Comparison of ENCODE assay signal across 25 mouse cellular contexts in the genomic region with DNA sequence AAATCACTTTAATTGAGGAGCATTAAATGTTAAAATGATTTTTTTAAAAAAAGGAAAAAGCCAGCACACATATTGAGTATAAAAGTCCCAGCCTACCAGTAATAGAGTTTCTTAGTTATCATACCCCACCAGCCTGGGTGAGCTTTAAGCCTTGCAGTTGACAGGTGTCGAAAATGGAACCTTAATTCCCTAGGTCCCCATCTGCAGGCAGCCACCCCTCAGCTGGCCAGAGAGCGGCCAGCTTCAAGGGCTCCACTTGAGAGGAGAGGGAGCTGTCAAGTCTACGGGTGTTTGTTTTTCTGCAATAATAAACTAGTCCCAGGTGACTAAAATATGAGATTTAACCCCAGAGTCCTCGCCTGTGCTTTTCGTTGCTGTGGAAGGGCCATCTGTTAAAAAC. TPM values are rescaled to one million over a fixed set of nuclear protein-coding genes. Genes with fewer than 3 reads are reported as not detected.
DNase-seq lines count a peak whose midpoint lies in the region; ATAC-seq and TF ChIP-seq lines count a peak whose summit lies in the region.
"Had no signal": no experiment of that assay in that cellular context is flagged by ENCODE, and none has a peak within 500 bp of the region (broad histone marks: within the 10 kb centered on the region; RNA-seq: fewer than 3 reads in every experiment).

No protein-coding gene starts in this region.

- H3K27ac ChIP-seq in forebrain, embryonic 13.5 days = no peak overlapping the region
- H3K27ac ChIP-seq in forebrain, embryonic 16.5 days (ENCODE audit: low read length) = no peak overlapping the region
- no peak overlapping the region for H3K27ac ChIP-seq in testis, adult 2 months (ENCODE audit: control insufficient read depth, insufficient read depth, low read depth, low read length)
- H3K27ac ChIP-seq in thymus, adult 2 months (ENCODE audit: control insufficient read depth, insufficient read depth, low read length) = no peak overlapping the region
- H3K27ac ChIP-seq: embryonic facial prominence, embryonic 13.5 days; gastrocnemius, adult 2 months; kidney, postnatal 0 days; macrophage had no signal

- TF ChIP-seq POLR2A in testis, adult 2 months (IDR thresholded peaks at IDR 0.05; ENCODE audit: control insufficient read depth, low read depth, low read length) = no peak
- no peak for TF ChIP-seq POLR2A in thymus, adult 2 months (IDR thresholded peaks at IDR 0.05; ENCODE audit: control insufficient read depth, extremely low read depth, insufficient read depth, low read length, poor library complexity)

- H3K4me3 ChIP-seq in forebrain, embryonic 13.5 days = no peak overlapping the region
- no peak overlapping the region for H3K4me3 ChIP-seq in forebrain, embryonic 16.5 days (replicated peaks; ENCODE audit: low read length)
- peak overlapping the region; percentile 42; the same call in 1 of the 2 replicates for H3K4me3 ChIP-seq in testis, adult 2 months (ENCODE audit: control insufficient read depth, low read depth, low read length)
- H3K4me3 ChIP-seq in thymus, adult 2 months (ENCODE audit: control insufficient read depth, insufficient read depth, low read length) = no peak overlapping the region
- H3K4me3 ChIP-seq: embryonic facial prominence, embryonic 13.5 days; gastrocnemius, adult 2 months had no signal

- H3K36me3 ChIP-seq in forebrain, embryonic 13.5 days (ENCODE audit: poor library complexity, severe bottlenecking) = no peaks in the 10 kb centered on the region
- H3K36me3 ChIP-seq in forebrain, embryonic 16.5 days (ENCODE audit: control insufficient read depth, insufficient read depth) = no peaks in the 10 kb centered on the region
- H3K36me3 ChIP-seq in testis, adult 2 months (ENCODE audit: control insufficient read depth, insufficient read depth, low read length) = no peaks in the 10 kb centered on the region
- H3K36me3 ChIP-seq in thymus, adult 2 months (ENCODE audit: control insufficient read depth, insufficient read depth, low read length) = no peaks in the 10 kb centered on the region
- H3K36me3 ChIP-seq: embryonic facial prominence, embryonic 13.5 days had no signal

- no peak for DNase-seq in testis, postnatal 10 days (ENCODE audit: low spot score)
- peak; percentile 45 for DNase-seq in lung, postnatal 36 days
- no peak for DNase-seq in thymus, adult 2 months
- no peak for DNase-seq in heart, adult 9 months (ENCODE audit: low spot score in 2 of 2)
- no peak for DNase-seq in spleen, postnatal 14 days (ENCODE audit: low spot score in 2 of 2)
- DNase-seq: adrenal gland, postnatal 10 days; cerebellum, postnatal 10 days; gastrocnemius, adult 2 months; heart, adult 11 months; heart, postnatal 4 days; layer of hippocampus, postnatal 36 days; thymus, postnatal 25 days had no signal

- no peak overlapping the region for H3K4me2 ChIP-seq in forebrain, embryonic 13.5 days
- no peak overlapping the region for H3K4me2 ChIP-seq in forebrain, embryonic 16.5 days (ENCODE audit: low read length)
- H3K4me2 ChIP-seq: embryonic facial prominence, embryonic 13.5 days; liver, embryonic 11.5 days; midbrain, embryonic 11.5 days had no signal

- H3K27me3 ChIP-seq in forebrain, embryonic 13.5 days = no peaks in the 10 kb centered on the region
- no peaks in the 10 kb centered on the region for H3K27me3 ChIP-seq in forebrain, embryonic 16.5 days (replicated peaks; ENCODE audit: control insufficient read depth, insufficient read depth, low read length)
- no peaks in the 10 kb centered on the region for H3K27me3 ChIP-seq in testis, adult 2 months (ENCODE audit: control insufficient read depth, insufficient read depth, low read length)
- no peaks in the 10 kb centered on the region for H3K27me3 ChIP-seq in thymus, adult 2 months (ENCODE audit: control insufficient read depth, insufficient read depth, low read length)
- H3K27me3 ChIP-seq: embryonic facial prominence, embryonic 13.5 days had no signal

- H3K9ac ChIP-seq in forebrain, embryonic 13.5 days = no peak overlapping the region
- H3K9ac ChIP-seq in forebrain, embryonic 16.5 days (replicated peaks; ENCODE audit: low read depth, low read length) = no peak overlapping the region
- H3K9ac ChIP-seq: embryonic facial prominence, embryonic 13.5 days had no signal

- H3K9me3 ChIP-seq in forebrain, embryonic 13.5 days (replicated peaks) = no peaks in the 10 kb centered on the region
- H3K9me3 ChIP-seq in forebrain, embryonic 16.5 days (ENCODE audit: control insufficient read depth, low read length) = no peaks in the 10 kb centered on the region
- H3K9me3 ChIP-seq: embryonic facial prominence, embryonic 13.5 days had no signal

- no peak for TF ChIP-seq CTCF in testis, adult 2 months (IDR thresholded peaks at IDR 0.05; ENCODE audit: control insufficient read depth, insufficient read depth, insufficient replicate concordance, low read depth, low read length)
- no peak for TF ChIP-seq CTCF in thymus, adult 2 months (IDR thresholded peaks at IDR 0.05; ENCODE audit: borderline replicate concordance, control insufficient read depth, extremely low read depth, insufficient read depth, low read length, poor library complexity)

- H3K4me1 ChIP-seq in forebrain, embryonic 13.5 days = peaks cover 23% of the 10 kb centered on the region
- H3K4me1 ChIP-seq in forebrain, embryonic 16.5 days (replicated peaks; ENCODE audit: control insufficient read depth, insufficient read depth, low read length) = peaks cover 15% of the 10 kb centered on the region
- no peaks in the 10 kb centered on the region for H3K4me1 ChIP-seq in testis, adult 2 months (ENCODE audit: control insufficient read depth, insufficient read depth, low read length)
- no peaks in the 10 kb centered on the region for H3K4me1 ChIP-seq in thymus, adult 2 months (replicated peaks; ENCODE audit: control insufficient read depth, insufficient read depth, low read length)

- 0 out of 2 replicates have a peak, but pooled peaks have one; percentile 27 for ATAC-seq in forebrain, embryonic 13.5 days
- ATAC-seq in forebrain, embryonic 16.5 days = no peak
- ATAC-seq: activated CD4-positive, CD25-positive, alpha-beta regulatory T cell, adult 4 months; CD4-positive, CD25-positive, alpha-beta regulatory T cell, adult 4 months; hindbrain, embryonic 16.5 days; intestine, postnatal 0 days had no signal

- WGBS in forebrain, embryonic 13.5 days = 53% methylated on average over 5 of the region's 5 CpGs
- 39% methylated on average over 5 of the region's 5 CpGs for WGBS in forebrain, embryonic 16.5 days
- 93% methylated on average over 5 of the region's 5 CpGs for WGBS in thymus, adult 2 months

RNA-seq across cellular contexts. Expression of a gene that starts 58.0 kb away (rescaled TPM):
- polyA plus RNA-seq in forebrain, embryonic 13.5 days (2015; fragmentation: Nextera tagmentation; extraction: Ambion mirVana) = 0.04 and 0.06 TPM in 2 replicates
- not detected in 2 replicates for polyA plus RNA-seq in forebrain, embryonic 16.5 days (2015; fragmentation: Nextera tagmentation; extraction: Ambion mirVana)
- 0.07 and 0.16 TPM in 2 replicates for polyA plus RNA-seq in testis, adult 2 months (2012; rRNA removed)
- 0.01 TPM in 1 of 2 replicates, not detected in the other for polyA plus RNA-seq in thymus, adult 2 months (2012; rRNA removed)
- polyA plus RNA-seq: embryonic facial prominence, embryonic 13.5 days; kidney, postnatal 0 days; liver, embryonic 11.5 days; macrophage; stomach, embryonic 16.5 days had no signal
